Comparison of ENCODE assay signal across 9 mouse cellular contexts in genomic region chr5:75143092-75143491, GRCm38 (mm10). TPM values are rescaled to one million over a fixed set of nuclear protein-coding genes. Genes with fewer than 3 reads are reported as not detected.
DNase-seq lines count a peak whose midpoint lies in the region; ATAC-seq and TF ChIP-seq lines count a peak whose summit lies in the region.
"Had no signal": no experiment of that assay in that cellular context is flagged by ENCODE, and none has a peak within 500 bp of the region (broad histone marks: within the 10 kb centered on the region; RNA-seq: fewer than 3 reads in every experiment).

No protein-coding gene starts in this region.

- H3K27ac ChIP-seq in thymus, adult 2 months (ENCODE audit: control insufficient read depth, insufficient read depth, low read length), result no peak overlapping the region
- no peak overlapping the region for H3K27ac ChIP-seq in intestine, embryonic 15.5 days
- H3K27ac ChIP-seq in liver, adult 2 months (replicated peaks; ENCODE audit: insufficient read depth, low read depth, low read length), result no peak overlapping the region
- no peak overlapping the region for H3K27ac ChIP-seq in midbrain, postnatal 0 days (ENCODE audit: low read depth, low read length)

- no peaks in the 10 kb centered on the region for H3K36me3 ChIP-seq in thymus, adult 2 months (ENCODE audit: control insufficient read depth, insufficient read depth, low read length)
- no peaks in the 10 kb centered on the region for H3K36me3 ChIP-seq in intestine, embryonic 15.5 days
- no peaks in the 10 kb centered on the region for H3K36me3 ChIP-seq in liver, adult 2 months (ENCODE audit: control insufficient read depth, insufficient read depth, low read length)
- no peaks in the 10 kb centered on the region for H3K36me3 ChIP-seq in midbrain, postnatal 0 days (ENCODE audit: insufficient read depth, low read length)

- 9% methylated on average over 14 of the region's 14 CpGs for WGBS in thymus, adult 2 months
- 5% methylated on average over 14 of the region's 14 CpGs for WGBS in intestine, embryonic 15.5 days
- WGBS in liver, adult 2 months, result 6% methylated on average over 14 of the region's 14 CpGs
- WGBS in midbrain, postnatal 0 days, result 3% methylated on average over 14 of the region's 14 CpGs

- no peaks in the 10 kb centered on the region for H3K9me3 ChIP-seq in intestine, embryonic 15.5 days
- no peaks in the 10 kb centered on the region for H3K9me3 ChIP-seq in midbrain, postnatal 0 days (ENCODE audit: low read length)

- peak; percentile 37 for DNase-seq in thymus, adult 2 months
- DNase-seq in thymus, adult 18-20 months, result no peak
- peak; percentile 35 for DNase-seq in cerebellum, adult 9-11 months
- peak; percentile 55 for DNase-seq in gastrocnemius, postnatal 14 days
- DNase-seq in liver, adult 2 months (ENCODE audit: extremely low read depth, low read depth, low spot score), result peak; percentile 57
- DNase-seq in midbrain, postnatal 0 days (ENCODE audit: low spot score), result peak; percentile 89
- DNase-seq in thymus, postnatal 4 days, result peak; percentile 62

- H3K9ac ChIP-seq in intestine, embryonic 15.5 days, result peak overlapping the region; percentile 11; the same call in 1 of the 2 replicates
- peak overlapping the region; percentile 61; the same call in 1 of the 2 replicates for H3K9ac ChIP-seq in liver, adult 2 months (ENCODE audit: low read depth, low read length)
- no peak overlapping the region for H3K9ac ChIP-seq in midbrain, postnatal 0 days (replicated peaks; ENCODE audit: low read length, poor library complexity, severe bottlenecking)

- H3K4me1 ChIP-seq in thymus, adult 2 months (replicated peaks; ENCODE audit: control insufficient read depth, insufficient read depth, low read length), result no peaks in the 10 kb centered on the region
- 0 out of 2 replicates have a peak, but pooled peaks cover 4% of the 10 kb centered on the region for H3K4me1 ChIP-seq in intestine, embryonic 15.5 days (replicated peaks)
- peaks cover 2% of the 10 kb centered on the region; the same call in 1 of the 2 replicates for H3K4me1 ChIP-seq in liver, adult 2 months (ENCODE audit: control insufficient read depth, insufficient read depth, low read length)
- no peaks in the 10 kb centered on the region for H3K4me1 ChIP-seq in midbrain, postnatal 0 days (ENCODE audit: insufficient read depth, low read length)

- no peak overlapping the region for H3K4me3 ChIP-seq in thymus, adult 2 months (ENCODE audit: control insufficient read depth, insufficient read depth, low read length)
- peak overlapping the region; percentile 24 for H3K4me3 ChIP-seq in intestine, embryonic 15.5 days (replicated peaks)
- no peak overlapping the region for H3K4me3 ChIP-seq in liver, adult 2 months (ENCODE audit: insufficient read depth, low read depth, low read length)
- peak overlapping the region; percentile 23; the same call in 1 of the 2 replicates for H3K4me3 ChIP-seq in midbrain, postnatal 0 days (ENCODE audit: low read depth, low read length)
- H3K4me3 ChIP-seq: erythroblast, embryonic 14.5 days had no signal

- no peaks in the 10 kb centered on the region; the same call in 1 of the 2 replicates for H3K27me3 ChIP-seq in thymus, adult 2 months (ENCODE audit: control insufficient read depth, insufficient read depth, low read length)
- peaks cover 7% of the 10 kb centered on the region; the same call in 1 of the 2 replicates for H3K27me3 ChIP-seq in intestine, embryonic 15.5 days (replicated peaks)
- H3K27me3 ChIP-seq in liver, adult 2 months (ENCODE audit: control insufficient read depth, insufficient read depth, low read length), result peaks cover 5% of the 10 kb centered on the region; the same call in 1 of the 2 replicates
- peaks cover 44% of the 10 kb centered on the region for H3K27me3 ChIP-seq in midbrain, postnatal 0 days (ENCODE audit: insufficient read depth, low read length)

- no peak for TF ChIP-seq CTCF in thymus, adult 2 months (IDR thresholded peaks at IDR 0.05; ENCODE audit: borderline replicate concordance, control insufficient read depth, extremely low read depth, insufficient read depth, low read length, poor library complexity)
- peak; percentile 60 for TF ChIP-seq CTCF in liver, adult 2 months (IDR thresholded peaks at IDR 0.05; ENCODE audit: low read depth, low read length)
- TF ChIP-seq CTCF in midbrain, postnatal 0 days (IDR thresholded peaks at IDR 0.05), result peak; percentile 79

- ATAC-seq in intestine, embryonic 15.5 days, result peak; percentile 49; the same call in 1 of the 2 replicates
- ATAC-seq in midbrain, postnatal 0 days (ENCODE audit: low FRiP score), result no peak

- intact Hi-C loops in gastrocnemius, postnatal 14 days (cut with DNase I; ENCODE audit: low total_unique reads), result loop anchor here (5.0 kb wide), 2 partner anchors 181 to 201 kb away; no protein-coding TSS in a partner anchor

- peak overlapping the region; percentile 65 for H3K4me2 ChIP-seq in intestine, embryonic 15.5 days (replicated peaks)
- H3K4me2 ChIP-seq in midbrain, postnatal 0 days (ENCODE audit: low read depth, low read length, poor library complexity, severe bottlenecking), result peak overlapping the region; percentile 44

- TF ChIP-seq POLR2A in thymus, adult 2 months (IDR thresholded peaks at IDR 0.05; ENCODE audit: control insufficient read depth, extremely low read depth, insufficient read depth, low read length, poor library complexity), result no peak
- no peak for TF ChIP-seq POLR2A in liver, adult 2 months (IDR thresholded peaks at IDR 0.05; ENCODE audit: extremely low read depth, insufficient read depth, low read length)

- H3K79me2 ChIP-seq in liver, adult 2 months (ENCODE audit: control insufficient read depth, insufficient read depth, low read length), result no peaks in the 10 kb centered on the region

RNA-seq across cellular contexts. Expression of gene Pdgfra, which starts 9.0 kb away (rescaled TPM):
- polyA plus RNA-seq in thymus, adult 2 months (2012; rRNA removed), result 1.8 and 3.4 TPM in 2 replicates
- 10 to 100 TPM; 38.7 to 41.4 TPM for total RNA-seq in gastrocnemius, postnatal 14 days (2021)
- polyA plus RNA-seq in intestine, embryonic 15.5 days (2015; fragmentation: Nextera tagmentation; extraction: Ambion mirVana), result 32.9 and 37.2 TPM in 2 replicates
- total RNA-seq in liver, adult 2 months (2014; rRNA removed), result 4.5 and 5.2 TPM in 2 replicates
- polyA plus RNA-seq in liver, adult 2 months (2012; rRNA removed), result 1.1 and 1.2 TPM in 2 replicates
- total RNA-seq in midbrain, postnatal 0 days (2014; rRNA removed), result 52.4 and 58.8 TPM in 2 replicates
- 16.7 and 20.3 TPM in 2 replicates for polyA plus RNA-seq in midbrain, postnatal 0 days (2015; fragmentation: Nextera tagmentation; extraction: Ambion mirVana)
- polyA plus RNA-seq: erythroblast, embryonic 14.5 days had no signal

Comparison
In these comparisons a context has a peak if more than half of its experiments do, and no peak if none do; other contexts are left out.
1. DNase-seq: peak in thymus, adult 2 months (single experiment), cerebellum, adult 9-11 months (single experiment), gastrocnemius, postnatal 14 days (single experiment), liver, adult 2 months (single experiment), midbrain, postnatal 0 days (single experiment) and thymus, postnatal 4 days (single experiment); none in thymus, adult 18-20 months (0 of 2).
2. H3K4me3 ChIP-seq: peak in intestine, embryonic 15.5 days (single experiment) and midbrain, postnatal 0 days (single experiment); none in thymus, adult 2 months (single experiment) and liver, adult 2 months (single experiment).